Mouse (Mus musculus): Measurements from ENCODE around the gene Car14. TPM values are rescaled to one million over a fixed set of nuclear protein-coding genes. Genes with fewer than 3 reads are reported as not detected.
A peak's percentile ranks its signal among the peaks of the same experiment; 100 is the strongest.

Gene Car14
- polyA plus RNA-seq, 1 experiment: 0.81 TPM

GRCm38 (mm10) chr3:95944742-95945141 is 40.3 kb upstream of the Car14 start:
- no peak overlapping the region for H3K27ac ChIP-seq (ENCODE audit: insufficient read depth, low read depth, low read length)
- WGBS: 82% methylated on average over 8 of the region's 8 CpGs
- H3K4me1 ChIP-seq (ENCODE audit: control insufficient read depth, insufficient read depth, insufficient read length, low read length): no peaks in the 10 kb centered on the region
- H3K27me3 ChIP-seq (ENCODE audit: control insufficient read depth, insufficient read depth, low read length): no peaks in the 10 kb centered on the region
- no peak for TF ChIP-seq CTCF (IDR thresholded peaks at IDR 0.05; ENCODE audit: extremely low read depth, insufficient read length, insufficient replicate concordance, low read depth, low read length)
- TF ChIP-seq POLR2A (IDR thresholded peaks at IDR 0.05; ENCODE audit: low read depth, low read length): no peak
- no peak overlapping the region for H3K4me3 ChIP-seq (ENCODE audit: low read depth, low read length)
- peaks cover 39% of the 10 kb centered on the region for H3K36me3 ChIP-seq (ENCODE audit: control insufficient read depth, insufficient read depth, low read length)

DNA sequence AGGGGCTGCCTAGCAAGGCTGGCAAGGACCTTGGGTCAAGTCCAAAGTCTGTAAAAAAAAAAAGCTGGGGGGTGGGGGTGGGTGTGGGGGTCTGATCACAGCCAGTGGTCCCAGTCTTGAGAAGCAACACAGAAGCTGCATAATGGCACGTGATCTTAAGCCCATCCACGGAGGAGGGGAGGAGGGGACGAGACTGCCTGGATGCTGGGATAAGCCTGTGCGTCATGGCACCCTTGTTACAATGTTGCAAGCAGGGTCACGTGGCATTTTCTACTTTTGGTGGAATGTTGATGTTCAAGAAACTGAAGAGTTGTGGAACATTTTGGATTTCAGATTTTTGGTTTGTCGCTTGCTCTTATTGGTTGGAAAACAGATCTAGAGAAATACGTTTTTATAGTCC is 38.7 kb upstream of the Car14 start:
- 95% methylated on average over 7 of the region's 7 CpGs for WGBS
- TF ChIP-seq CTCF (IDR thresholded peaks at IDR 0.05; ENCODE audit: extremely low read depth, insufficient read length, insufficient replicate concordance, low read depth, low read length) (no peak), POLR2A (IDR thresholded peaks at IDR 0.05; ENCODE audit: low read depth, low read length) (no peak)
- H3K4me1 ChIP-seq (ENCODE audit: control insufficient read depth, insufficient read depth, insufficient read length, low read length): no peaks in the 10 kb centered on the region
- H3K36me3 ChIP-seq (ENCODE audit: control insufficient read depth, insufficient read depth, low read length): peaks cover 49% of the 10 kb centered on the region
- no peak overlapping the region for H3K27ac ChIP-seq (ENCODE audit: insufficient read depth, low read depth, low read length)
- H3K4me3 ChIP-seq (ENCODE audit: low read depth, low read length): no peak overlapping the region
- no peaks in the 10 kb centered on the region for H3K27me3 ChIP-seq (ENCODE audit: control insufficient read depth, insufficient read depth, low read length)

GRCm38 (mm10) chr3:95942749-95943148 is 38.3 kb upstream of the Car14 start:
- WGBS: 87% methylated on average over 6 of the region's 6 CpGs
- peaks cover 54% of the 10 kb centered on the region for H3K36me3 ChIP-seq (ENCODE audit: control insufficient read depth, insufficient read depth, low read length)
- H3K4me3 ChIP-seq (ENCODE audit: low read depth, low read length): no peak overlapping the region
- TF ChIP-seq CTCF (IDR thresholded peaks at IDR 0.05; ENCODE audit: extremely low read depth, insufficient read length, insufficient replicate concordance, low read depth, low read length): no peak
- TF ChIP-seq POLR2A (IDR thresholded peaks at IDR 0.05; ENCODE audit: low read depth, low read length): no peak
- H3K4me1 ChIP-seq (ENCODE audit: control insufficient read depth, insufficient read depth, insufficient read length, low read length): no peaks in the 10 kb centered on the region
- H3K27me3 ChIP-seq (ENCODE audit: control insufficient read depth, insufficient read depth, low read length): no peaks in the 10 kb centered on the region
- H3K27ac ChIP-seq (ENCODE audit: insufficient read depth, low read depth, low read length): no peak overlapping the region

DNA sequence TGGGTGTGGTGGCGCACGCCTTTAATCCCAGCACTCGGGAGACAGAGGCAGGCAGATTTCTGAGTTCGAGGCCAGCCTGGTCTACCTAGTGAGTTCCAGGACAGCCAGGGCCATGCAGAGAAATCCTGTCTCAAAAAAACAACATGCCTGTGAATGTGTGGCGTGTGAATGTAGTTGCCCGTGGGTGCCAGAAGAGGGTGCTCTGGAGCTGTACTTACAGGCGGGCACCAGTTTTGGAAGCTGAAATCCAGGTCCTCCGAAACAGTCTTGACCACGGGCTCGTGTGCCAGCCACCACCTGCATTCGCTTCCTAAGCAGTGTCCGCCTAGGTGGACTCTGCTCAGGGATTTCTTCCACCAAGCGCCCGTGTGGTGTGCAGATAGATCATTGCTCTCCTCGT is 34.3 kb upstream of the Car14 start:
- no peak overlapping the region for H3K4me3 ChIP-seq (ENCODE audit: low read depth, low read length)
- TF ChIP-seq POLR2A (IDR thresholded peaks at IDR 0.05; ENCODE audit: low read depth, low read length) (no peak), CTCF (IDR thresholded peaks at IDR 0.05; ENCODE audit: extremely low read depth, insufficient read length, insufficient replicate concordance, low read depth, low read length) (peak; percentile 38; the same call in 1 of the 2 replicates)
- peaks cover 65% of the 10 kb centered on the region for H3K36me3 ChIP-seq (ENCODE audit: control insufficient read depth, insufficient read depth, low read length)
- H3K4me1 ChIP-seq (ENCODE audit: control insufficient read depth, insufficient read depth, insufficient read length, low read length): no peaks in the 10 kb centered on the region
- H3K27me3 ChIP-seq (ENCODE audit: control insufficient read depth, insufficient read depth, low read length): no peaks in the 10 kb centered on the region
- 93% methylated on average over 15 of the region's 15 CpGs for WGBS
- no peak overlapping the region for H3K27ac ChIP-seq (ENCODE audit: insufficient read depth, low read depth, low read length)

DNA sequence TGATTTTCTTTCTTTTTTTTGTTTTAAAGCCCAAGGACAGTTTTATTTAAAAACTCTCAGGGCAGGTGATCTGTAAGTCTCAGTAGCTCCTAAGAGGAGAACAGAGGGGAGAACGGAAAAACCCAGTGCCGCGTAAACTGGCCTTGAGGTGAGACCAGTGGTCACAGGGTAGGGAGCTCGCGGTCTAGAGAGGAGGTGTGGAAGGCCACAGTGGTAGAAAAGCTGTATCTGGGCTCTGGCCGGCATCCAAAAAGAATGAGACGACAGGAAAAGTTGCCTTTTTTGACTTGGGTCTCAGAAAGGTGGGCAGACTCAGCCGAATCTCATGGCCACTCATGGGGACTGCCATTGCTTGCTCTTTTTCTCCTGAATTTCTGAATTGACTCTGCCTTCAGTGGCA is 33.7 kb upstream of the Car14 start:
- no peaks in the 10 kb centered on the region for H3K27me3 ChIP-seq (ENCODE audit: control insufficient read depth, insufficient read depth, low read length)
- no peak for TF ChIP-seq CTCF (IDR thresholded peaks at IDR 0.05; ENCODE audit: extremely low read depth, insufficient read length, insufficient replicate concordance, low read depth, low read length)
- no peak for TF ChIP-seq POLR2A (IDR thresholded peaks at IDR 0.05; ENCODE audit: low read depth, low read length)
- H3K4me3 ChIP-seq (ENCODE audit: low read depth, low read length): no peak overlapping the region
- whole genome bisulfite sequencing: 91% methylated on average over 8 of the region's 8 CpGs
- H3K27ac ChIP-seq (ENCODE audit: insufficient read depth, low read depth, low read length): no peak overlapping the region
- H3K4me1 ChIP-seq (ENCODE audit: control insufficient read depth, insufficient read depth, insufficient read length, low read length): no peaks in the 10 kb centered on the region
- peaks cover 63% of the 10 kb centered on the region for H3K36me3 ChIP-seq (ENCODE audit: control insufficient read depth, insufficient read depth, low read length)

GRCm38 (mm10) chr3:95934448-95934847 is 30.0 kb upstream of the Car14 start:
- Histone ChIP-seq H3K4me3 (ENCODE audit: low read depth, low read length) (no peak overlapping the region), H3K4me1 (ENCODE audit: control insufficient read depth, insufficient read depth, insufficient read length, low read length) (no peaks in the 10 kb centered on the region; the same call in 1 of the 2 replicates), H3K36me3 (ENCODE audit: control insufficient read depth, insufficient read depth, low read length) (peaks cover 39% of the 10 kb centered on the region), H3K27ac (ENCODE audit: insufficient read depth, low read depth, low read length) (no peak overlapping the region), H3K27me3 (ENCODE audit: control insufficient read depth, insufficient read depth, low read length) (no peaks in the 10 kb centered on the region)
- TF ChIP-seq POLR2A (IDR thresholded peaks at IDR 0.05; ENCODE audit: low read depth, low read length) (no peak), CTCF (IDR thresholded peaks at IDR 0.05; ENCODE audit: extremely low read depth, insufficient read length, insufficient replicate concordance, low read depth, low read length) (no peak)
- 93% methylated on average over 1 of the region's 1 CpGs for WGBS

DNA sequence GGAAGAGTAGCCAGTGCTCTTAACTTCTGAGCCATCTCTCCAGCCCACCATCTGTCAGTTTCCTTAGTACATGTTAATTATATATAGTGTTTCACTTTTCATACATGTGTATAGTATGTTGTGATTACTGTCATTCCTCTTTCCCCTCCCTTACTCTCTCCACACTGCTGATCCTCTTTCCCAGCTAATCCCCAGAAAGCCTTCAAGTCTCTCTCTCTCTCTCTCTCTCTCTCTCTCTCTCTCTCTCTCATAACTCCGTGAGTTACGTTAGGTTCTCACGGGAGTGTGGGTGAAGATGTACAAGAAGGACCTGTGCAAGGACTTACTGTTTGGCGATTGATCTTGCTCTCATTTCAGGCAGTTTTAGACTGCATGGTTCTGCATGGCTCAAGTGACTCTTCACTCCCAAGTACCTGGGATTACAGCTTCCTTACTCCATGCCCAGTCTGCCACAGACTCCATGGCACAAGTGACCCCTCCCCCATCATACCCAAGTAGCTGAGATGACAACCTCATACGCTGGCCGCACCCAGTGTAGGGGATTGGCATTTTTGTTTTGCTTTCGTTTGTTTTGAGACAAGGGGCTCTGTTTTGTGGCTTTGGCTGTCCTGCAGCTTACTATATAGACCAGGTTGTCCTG is 28.7 kb upstream of the Car14 start:
- H3K4me3 ChIP-seq (ENCODE audit: low read depth, low read length): no peak overlapping the region
- H3K27me3 ChIP-seq (ENCODE audit: control insufficient read depth, insufficient read depth, low read length): no peaks in the 10 kb centered on the region
- 92% methylated on average over 7 of the region's 7 CpGs for WGBS
- peaks cover 3% of the 10 kb centered on the region; the same call in 1 of the 2 replicates for H3K4me1 ChIP-seq (ENCODE audit: control insufficient read depth, insufficient read depth, insufficient read length, low read length)
- peaks cover 29% of the 10 kb centered on the region for H3K36me3 ChIP-seq (ENCODE audit: control insufficient read depth, insufficient read depth, low read length)
- TF ChIP-seq CTCF (IDR thresholded peaks at IDR 0.05; ENCODE audit: extremely low read depth, insufficient read length, insufficient replicate concordance, low read depth, low read length) (no peak), POLR2A (IDR thresholded peaks at IDR 0.05; ENCODE audit: low read depth, low read length) (no peak)
- no peak overlapping the region for H3K27ac ChIP-seq (ENCODE audit: insufficient read depth, low read depth, low read length)

All from small intestine, adult 2 months (tissue).